Mouse (Mus musculus) midbrain, embryonic 11.5 days (tissue): ENCODE results near the gene Gng12. TPM values are rescaled to one million over a fixed set of nuclear protein-coding genes. Genes with fewer than 3 reads are reported as not detected.

Experiments used
- ATAC-seq: fragments of 200-750 bp; cut with Nextera tagmentation; 2 replicates; pipeline ENCODE4 v1.8.0; 2017; ENCODE audit warnings: moderate TSS enrichment, moderate library complexity; ENCODE audit not compliant: low FRiP score
- DNase-seq: peaks from one replicate; pipeline ENCODE4 v3.0.0; 2015; ENCODE audit warnings: low spot score; ENCODE audit errors: missing footprints
- H3K27ac ChIP-seq: fragments of 300-500 bp; sonication (generic); 2 replicates; pipeline ENCODE4 v1.5.1; 2014; ENCODE audit warnings: low read depth, low read length
- H3K27me3 ChIP-seq: fragments of 300-500 bp; sonication (generic); 2 replicates; pipeline ENCODE4 v1.6.1; 2014; ENCODE audit warnings: mild to moderate bottlenecking, low read length, moderate library complexity, mixed read lengths; ENCODE audit not compliant: control insufficient read depth, insufficient read depth
- H3K36me3 ChIP-seq: fragments of 300-500 bp; sonication (generic); 2 replicates; pipeline ENCODE4 v1.6.1; 2014; ENCODE audit warnings: mild to moderate bottlenecking, low read length, moderate library complexity, mixed read lengths; ENCODE audit not compliant: control insufficient read depth, insufficient read depth
- H3K4me1 ChIP-seq: fragments of 300-500 bp; sonication (generic); 2 replicates; pipeline ENCODE4 v1.6.1; 2014; ENCODE audit warnings: low read length; ENCODE audit not compliant: control insufficient read depth, insufficient read depth
- H3K4me2 ChIP-seq: fragments of 300-500 bp; sonication (generic); 2 replicates; pipeline ENCODE4 v1.6.1; 2014; ENCODE audit warnings: mild to moderate bottlenecking, moderate library complexity
- H3K4me3 ChIP-seq: fragments of 300-500 bp; sonication (generic); 2 replicates; pipeline ENCODE4 v1.5.1; 2014; ENCODE audit warnings: low read depth, low read length
- H3K9ac ChIP-seq: fragments of 300-500 bp; sonication (generic); 2 replicates; pipeline ENCODE4 v1.6.1; 2014; ENCODE audit warnings: low read length
- H3K9me3 ChIP-seq: fragments of 300-500 bp; sonication (generic); 2 replicates; pipeline ENCODE4 v1.6.1; 2016; ENCODE audit warnings: low read length; ENCODE audit not compliant: control insufficient read depth
- WGBS: fragments of 180-500 bp; shearing (Covaris S2); extraction: QIAGEN DNeasy Blood & Tissue Kit; methylation state at CpG from one replicate; pipeline ENCODE4 v1.1.7; 2014; 5-methylcytosine and 5-hydroxymethylcytosine counted together
- polyA plus RNA-seq: library from polyadenylated mRNA; unstranded; fragments of >200 nt; fragmentation: Nextera tagmentation; extraction: Ambion mirVana; gene quantifications from 2 replicates; pipeline ENCODE4 v1.2.1, GENCODE M21; 2014

The Gng12 gene
- polyA plus RNA-seq, 1 experiment from 2014 or later: 40.8 TPM

DNA sequence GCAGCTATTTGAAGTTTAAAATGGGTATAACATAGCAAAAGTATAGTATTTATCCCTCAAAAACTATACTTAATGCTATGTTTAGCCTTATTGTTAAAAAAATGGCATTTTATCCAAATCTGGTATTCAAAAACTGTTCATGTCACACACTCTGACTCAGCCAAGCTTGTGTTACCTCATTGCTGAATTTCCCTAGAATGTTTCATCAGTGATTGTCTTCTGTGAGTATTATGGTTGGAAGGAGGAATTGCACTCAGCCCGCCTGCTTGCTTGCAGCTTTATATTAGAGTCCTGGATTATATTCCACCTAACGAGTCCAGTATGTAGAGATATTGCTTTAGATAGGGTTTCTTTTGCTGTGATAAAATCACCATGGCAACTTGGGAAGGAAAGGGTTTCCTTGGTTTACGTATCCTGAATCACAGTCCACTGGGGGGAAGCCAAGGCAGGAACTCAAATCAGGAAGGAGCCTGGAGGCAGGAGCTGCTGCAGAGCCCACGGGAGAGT, 144.8 kb downstream of the Gng12 start:
- Histone ChIP-seq H3K27me3 (no peaks in the 10 kb centered on the region), H3K4me1 (0 out of 2 replicates have a peak, but pooled peaks cover 2% of the 10 kb centered on the region), H3K4me2 (no peak overlapping the region), H3K9me3 (no peaks in the 10 kb centered on the region), H3K36me3 (no peaks in the 10 kb centered on the region), H3K9ac (no peak overlapping the region), H3K27ac (no peak overlapping the region), H3K4me3 (no peak overlapping the region)
- DNase-seq (peak; percentile 51), ATAC-seq (no peak)
- WGBS: 71% methylated on average over 4 of the region's 4 CpGs

DNA sequence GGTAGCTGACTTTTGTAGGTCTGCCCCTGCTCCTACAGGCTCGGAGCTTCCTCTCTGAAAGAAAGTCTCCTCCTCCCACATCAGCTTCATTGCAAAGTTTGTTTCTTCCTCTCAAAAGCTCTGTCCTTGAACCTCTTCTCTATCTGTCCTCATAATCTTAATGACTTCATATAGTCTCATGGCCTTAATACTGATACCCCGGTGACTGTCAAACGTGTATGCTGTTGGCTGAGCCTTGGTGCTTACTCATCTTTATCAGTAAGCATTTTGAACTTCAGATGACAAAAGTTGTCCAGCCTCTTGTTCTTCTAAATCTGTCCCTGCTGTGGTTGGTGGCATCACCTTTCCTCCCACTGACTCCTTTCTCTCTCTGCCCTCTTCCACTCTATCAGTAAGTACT, 149.2 kb downstream of the Gng12 start:
- no peaks in the 10 kb centered on the region for H3K27me3 ChIP-seq

DNA sequence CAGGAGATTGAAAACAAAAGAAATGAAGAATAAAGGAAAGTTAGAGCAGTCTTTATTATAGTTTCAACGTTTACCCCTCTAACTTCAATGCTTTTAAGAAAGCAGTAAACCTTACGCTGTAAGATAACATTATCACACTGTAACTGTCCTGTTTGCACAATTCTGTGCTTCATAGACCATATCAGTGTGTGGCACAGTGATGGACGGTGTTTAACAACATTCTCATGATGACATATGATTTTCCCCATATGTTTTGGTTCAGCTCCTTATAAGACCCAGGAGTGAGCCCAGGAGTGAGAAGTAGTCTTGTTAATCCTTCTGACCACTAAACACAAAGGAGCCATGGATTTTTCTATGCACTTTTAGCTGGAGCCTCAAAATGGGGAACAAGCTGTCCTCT, 150.7 kb downstream of the Gng12 start:
- no peak overlapping the region for H3K27ac ChIP-seq
- H3K9me3 ChIP-seq: no peaks in the 10 kb centered on the region
- H3K4me3 ChIP-seq: no peak overlapping the region
- ATAC-seq (no peak), DNase-seq (peak; percentile 60)
- WGBS: 85% methylated on average over 3 of the region's 3 CpGs
- no peaks in the 10 kb centered on the region for H3K36me3 ChIP-seq
- H3K9ac ChIP-seq: no peak overlapping the region
- no peak overlapping the region for H3K4me2 ChIP-seq
- peaks cover 3% of the 10 kb centered on the region; the same call in 1 of the 2 replicates for H3K4me1 ChIP-seq
- H3K27me3 ChIP-seq: no peaks in the 10 kb centered on the region

More for the DNA sequence above, 149.2 kb downstream of the Gng12 start:
- Histone ChIP-seq H3K4me2 (no peak overlapping the region), H3K27ac (no peak overlapping the region), H3K36me3 (no peaks in the 10 kb centered on the region), H3K9me3 (no peaks in the 10 kb centered on the region), H3K9ac (no peak overlapping the region), H3K4me3 (no peak overlapping the region), H3K4me1 (peaks cover 3% of the 10 kb centered on the region; the same call in 1 of the 2 replicates)
- ATAC-seq: no peak
- DNase-seq: no peak
- 92% methylated on average over 3 of the region's 3 CpGs for WGBS

DNA sequence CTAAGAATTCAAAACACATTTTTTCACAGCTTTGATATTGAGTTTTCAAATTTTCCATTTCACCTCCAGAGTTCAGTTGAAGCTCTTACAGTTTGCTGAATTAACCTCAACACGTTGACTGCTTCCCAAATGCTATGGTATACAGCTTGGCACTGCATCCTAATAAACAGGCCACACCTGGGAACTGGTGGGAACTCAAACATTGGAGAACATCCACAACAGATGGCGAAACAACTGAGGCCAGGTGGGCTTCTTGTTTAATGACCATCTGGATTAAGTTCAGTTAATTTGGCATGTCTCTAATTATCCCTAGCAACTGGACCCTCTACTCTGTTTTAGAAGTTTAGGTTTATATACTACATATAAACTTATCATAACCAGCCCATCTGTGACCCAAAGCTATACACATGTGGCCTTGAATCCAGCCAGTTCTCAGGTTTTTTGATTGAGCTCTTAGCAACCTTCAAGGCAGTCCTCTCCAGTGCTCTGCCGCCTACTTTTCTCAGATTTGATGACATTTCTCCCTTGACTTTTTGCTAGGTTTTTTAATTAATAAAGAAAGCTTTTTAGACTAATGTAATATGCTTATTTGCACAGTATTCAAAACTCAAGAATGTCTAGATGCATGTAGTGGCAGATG, 152.0 kb downstream of the Gng12 start:
- no peak overlapping the region for H3K4me2 ChIP-seq
- H3K27ac ChIP-seq: no peak overlapping the region
- H3K9ac ChIP-seq: no peak overlapping the region
- H3K36me3 ChIP-seq: no peaks in the 10 kb centered on the region
- H3K27me3 ChIP-seq: no peaks in the 10 kb centered on the region
- ATAC-seq (no peak), DNase-seq (peak; percentile 60)
- H3K9me3 ChIP-seq: no peaks in the 10 kb centered on the region
- WGBS: 77% methylated on average over 3 of the region's 3 CpGs
- H3K4me1 ChIP-seq: peaks cover 3% of the 10 kb centered on the region; the same call in 1 of the 2 replicates
- no peak overlapping the region for H3K4me3 ChIP-seq

DNA sequence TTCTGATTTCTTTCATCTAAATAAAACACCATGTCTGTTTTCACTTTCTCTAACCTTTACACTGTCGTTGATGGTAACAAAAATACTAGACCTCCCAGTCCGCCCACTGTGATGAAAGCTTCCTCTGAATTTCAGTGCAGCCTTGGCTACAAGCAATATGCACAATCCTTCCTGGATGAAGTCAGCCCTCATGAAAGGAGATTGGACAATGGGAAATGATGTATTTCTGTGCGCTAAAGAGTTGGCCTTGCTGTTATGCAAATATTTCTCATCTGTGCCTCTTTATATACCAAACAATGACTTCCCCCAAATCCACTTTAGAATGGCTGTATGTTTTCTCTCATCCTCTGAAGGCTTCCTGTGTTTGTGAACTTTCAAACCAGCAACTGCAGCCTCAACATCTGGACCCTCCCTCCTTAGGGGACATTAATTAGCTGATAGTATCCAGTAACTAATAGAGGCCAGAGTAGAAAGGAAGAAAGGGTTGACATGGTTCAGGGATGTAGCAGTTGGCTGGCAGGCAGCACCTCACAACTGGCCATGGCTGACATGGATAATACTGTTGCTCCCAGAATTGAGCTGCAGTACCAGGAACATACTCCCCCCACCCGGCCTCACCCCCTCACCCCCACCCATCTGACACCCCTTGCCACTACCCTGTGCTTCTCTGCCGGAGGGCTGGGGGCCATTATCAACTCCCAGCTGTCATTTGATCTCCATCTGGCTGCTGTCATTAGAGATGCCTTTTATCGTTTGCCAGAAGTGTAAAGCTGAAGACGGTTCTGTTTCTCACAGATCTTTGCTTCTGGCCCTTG, 152.9 kb downstream of the Gng12 start:
- H3K4me1 ChIP-seq: peaks cover 3% of the 10 kb centered on the region; the same call in 1 of the 2 replicates
- no peak overlapping the region for H3K9ac ChIP-seq
- H3K4me2 ChIP-seq: no peak overlapping the region
- H3K36me3 ChIP-seq: no peaks in the 10 kb centered on the region
- H3K27ac ChIP-seq: no peak overlapping the region
- H3K4me3 ChIP-seq: no peak overlapping the region
- ATAC-seq (peak; percentile 73), DNase-seq (peak; percentile 51)
- H3K27me3 ChIP-seq: no peaks in the 10 kb centered on the region
- H3K9me3 ChIP-seq: no peaks in the 10 kb centered on the region
- WGBS: 52% methylated on average over 7 of the region's 7 CpGs

DNA sequence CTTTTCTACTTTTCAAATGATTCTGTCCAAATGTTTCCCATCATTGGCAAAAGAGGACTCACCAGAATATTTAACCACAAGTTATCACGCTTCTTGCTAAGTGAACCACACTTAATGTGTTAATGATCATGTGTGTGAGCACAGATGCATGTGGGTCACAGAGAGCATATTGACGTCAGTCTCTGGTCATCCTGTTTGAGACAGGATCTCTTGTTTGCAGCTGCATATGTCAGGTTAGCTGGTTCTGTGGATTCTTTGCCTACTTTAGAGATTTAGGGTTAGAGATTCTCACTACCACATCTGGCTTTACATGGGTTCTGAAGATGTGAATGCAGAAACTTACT, 153.5 kb downstream of the Gng12 start:
- H3K4me3 ChIP-seq: no peak overlapping the region
- H3K4me1 ChIP-seq: peaks cover 3% of the 10 kb centered on the region; the same call in 1 of the 2 replicates
- H3K4me2 ChIP-seq: no peak overlapping the region
- no peaks in the 10 kb centered on the region for H3K9me3 ChIP-seq
- 0 out of 2 replicates have a peak, but pooled peaks have one; percentile 54 for ATAC-seq
- H3K27ac ChIP-seq: no peak overlapping the region
- H3K36me3 ChIP-seq: no peaks in the 10 kb centered on the region
- no peak overlapping the region for H3K9ac ChIP-seq
- WGBS: 77% methylated on average over 2 of the region's 2 CpGs
- DNase-seq: peak; percentile 75
- H3K27me3 ChIP-seq: no peaks in the 10 kb centered on the region

DNA sequence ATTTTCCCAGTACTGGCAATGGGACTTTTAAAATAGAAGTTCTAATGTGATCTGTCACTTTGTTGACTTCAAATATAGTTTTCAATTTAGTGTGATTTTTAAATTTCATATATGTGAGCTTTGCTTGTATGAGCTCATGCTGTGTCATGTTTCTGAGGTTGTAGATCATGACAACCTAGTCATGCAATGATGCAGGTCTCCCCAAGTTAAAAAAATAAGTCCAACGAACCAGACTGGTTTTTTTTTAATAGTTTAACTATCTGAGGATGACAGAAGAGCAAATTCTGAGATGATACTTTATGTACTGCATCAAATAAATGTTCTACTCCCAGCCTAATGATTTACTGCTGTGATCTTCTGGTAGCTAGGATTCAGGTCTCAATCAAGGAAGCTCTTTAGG, 153.9 kb downstream of the Gng12 start:
- ATAC-seq (no peak), DNase-seq (no peak)
- Histone ChIP-seq H3K4me2 (no peak overlapping the region), H3K9me3 (no peaks in the 10 kb centered on the region), H3K4me1 (peaks cover 3% of the 10 kb centered on the region; the same call in 1 of the 2 replicates), H3K4me3 (no peak overlapping the region), H3K36me3 (no peaks in the 10 kb centered on the region), H3K27me3 (no peaks in the 10 kb centered on the region), H3K9ac (no peak overlapping the region), H3K27ac (no peak overlapping the region)
- 87% methylated on average over 1 of the region's 1 CpGs for WGBS

DNA sequence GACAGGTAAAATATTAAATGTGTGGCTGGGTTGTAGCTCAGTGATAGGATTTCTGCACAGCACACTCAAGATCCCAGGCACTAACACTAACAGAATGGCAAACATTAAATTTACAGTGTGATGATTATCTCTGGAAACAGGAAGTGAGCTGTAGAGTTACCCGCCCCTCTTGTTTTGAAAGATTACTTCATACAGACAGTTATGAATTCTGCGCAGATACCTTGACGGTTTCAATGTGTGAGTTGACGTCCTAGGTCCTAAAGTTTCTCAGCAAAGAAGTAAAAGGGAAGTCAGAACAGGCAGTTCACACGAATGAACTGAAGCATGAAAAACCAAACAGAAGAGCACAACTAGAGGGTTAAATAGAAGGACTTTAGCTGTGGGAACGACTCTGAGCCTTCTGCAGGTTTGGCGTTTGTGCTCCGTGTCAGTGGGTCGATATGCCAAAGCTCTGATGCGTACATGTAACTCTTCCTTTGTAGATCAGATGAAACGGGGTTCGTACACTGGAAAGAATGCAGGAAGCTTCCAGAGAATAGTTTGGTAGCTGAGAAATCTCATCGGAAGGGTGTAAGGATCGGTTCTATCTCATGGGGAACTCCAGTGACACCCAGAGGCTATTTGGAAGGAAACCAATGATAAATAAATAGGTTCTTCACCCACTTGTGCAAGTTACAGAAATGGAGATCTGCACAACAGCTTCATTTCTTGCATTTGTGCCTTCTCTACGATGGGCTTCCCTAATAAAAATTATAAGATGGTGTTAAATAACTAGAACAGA, 160.1 kb downstream of the Gng12 start:
- Histone ChIP-seq H3K9me3 (no peaks in the 10 kb centered on the region), H3K4me2 (no peak overlapping the region), H3K9ac (no peak overlapping the region), H3K27me3 (no peaks in the 10 kb centered on the region), H3K4me3 (no peak overlapping the region), H3K27ac (no peak overlapping the region), H3K4me1 (no peaks in the 10 kb centered on the region), H3K36me3 (no peaks in the 10 kb centered on the region)
- DNase-seq: no peak
- no peak for ATAC-seq
- WGBS: 84% methylated on average over 15 of the region's 15 CpGs
